Mouse (Mus musculus): ENCODE data around the gene Comp. TPM values are rescaled to one million over a fixed set of nuclear protein-coding genes. Genes with fewer than 3 reads are reported as not detected.

The Comp gene
- total RNA-seq, 1 experiment from 2014 or later: 4.1 TPM

- ATAC-seq (replicated peaks; ENCODE audit: insufficient number of reproducible peaks, low FRiP score, low TSS enrichment, poor library complexity, severe bottlenecking): no peak
Measured at GRCm38 (mm10) chr8:70389678-70390077, 16.3 kb downstream of the Comp start.

DNA sequence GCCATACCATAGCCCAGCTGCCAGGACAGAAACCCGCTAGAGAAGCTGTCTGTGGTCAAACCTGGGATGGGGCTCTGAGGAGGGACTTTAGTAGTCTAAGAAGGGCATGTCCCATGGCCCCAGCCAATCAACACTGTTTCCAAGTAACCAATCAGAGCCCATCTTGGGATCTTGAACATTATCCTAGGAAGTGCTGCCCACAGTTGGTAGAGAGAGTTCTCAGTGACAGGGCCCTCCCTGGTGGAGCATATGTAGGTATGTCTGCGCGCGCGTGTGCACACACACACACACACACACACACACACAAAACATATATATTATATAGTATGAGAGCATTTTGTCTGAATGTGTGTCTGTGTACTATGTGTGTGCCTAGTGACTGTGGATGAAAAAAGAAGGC lies 19.7 kb downstream of the Comp start:
- ATAC-seq (replicated peaks; ENCODE audit: insufficient number of reproducible peaks, low FRiP score, low TSS enrichment, poor library complexity, severe bottlenecking): no peak

DNA sequence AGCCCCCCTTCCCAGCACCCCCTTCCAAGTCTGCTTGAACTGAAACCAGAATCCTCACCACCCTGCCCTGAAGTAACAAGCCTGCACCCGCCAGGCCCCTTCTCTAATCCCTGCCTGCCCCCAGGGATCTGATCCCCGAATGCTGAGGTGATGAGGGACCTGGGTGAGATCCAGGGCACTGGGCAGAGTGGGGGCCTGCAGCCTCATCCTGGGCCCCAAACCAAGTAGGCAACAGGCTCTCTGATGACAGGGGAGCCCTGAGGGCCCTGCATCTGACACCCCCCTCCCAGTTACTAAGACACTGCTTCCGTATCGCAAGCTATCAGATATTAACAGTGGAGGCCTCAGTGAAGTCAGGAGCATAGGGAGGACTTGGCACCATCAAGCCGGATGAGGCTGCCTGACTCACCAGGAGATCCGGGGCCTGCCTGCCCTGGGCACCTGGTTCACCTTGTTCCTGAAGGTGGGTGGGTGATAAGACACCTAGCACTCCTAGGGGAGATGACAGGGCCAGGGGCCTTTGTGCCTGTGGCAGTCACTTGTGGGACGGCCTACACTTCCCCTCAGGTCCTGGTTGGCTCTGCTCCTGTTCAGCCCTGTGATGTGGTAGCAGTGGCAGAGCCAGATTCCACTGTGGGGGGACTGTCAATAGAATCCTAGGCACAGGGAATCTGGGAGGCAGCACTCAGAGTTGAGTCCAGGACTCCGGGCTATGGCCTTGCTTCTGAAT lies 21.1 kb downstream of the Comp start:
- ATAC-seq (replicated peaks; ENCODE audit: insufficient number of reproducible peaks, low FRiP score, low TSS enrichment, poor library complexity, severe bottlenecking): no peak; the same call in 1 of the 2 replicates

- ATAC-seq (replicated peaks; ENCODE audit: insufficient number of reproducible peaks, low FRiP score, low TSS enrichment, poor library complexity, severe bottlenecking): no peak
Measured at GRCm38 (mm10) chr8:70395649-70396048, 22.3 kb downstream of the Comp start.

- ATAC-seq (replicated peaks; ENCODE audit: insufficient number of reproducible peaks, low FRiP score, low TSS enrichment, poor library complexity, severe bottlenecking): no peak
Measured at GRCm38 (mm10) chr8:70396184-70396583, 22.8 kb downstream of the Comp start.

- no peak for ATAC-seq (replicated peaks; ENCODE audit: insufficient number of reproducible peaks, low FRiP score, low TSS enrichment, poor library complexity, severe bottlenecking)
Measured at GRCm38 (mm10) chr8:70397611-70398563, 24.5 kb downstream of the Comp start.

DNA sequence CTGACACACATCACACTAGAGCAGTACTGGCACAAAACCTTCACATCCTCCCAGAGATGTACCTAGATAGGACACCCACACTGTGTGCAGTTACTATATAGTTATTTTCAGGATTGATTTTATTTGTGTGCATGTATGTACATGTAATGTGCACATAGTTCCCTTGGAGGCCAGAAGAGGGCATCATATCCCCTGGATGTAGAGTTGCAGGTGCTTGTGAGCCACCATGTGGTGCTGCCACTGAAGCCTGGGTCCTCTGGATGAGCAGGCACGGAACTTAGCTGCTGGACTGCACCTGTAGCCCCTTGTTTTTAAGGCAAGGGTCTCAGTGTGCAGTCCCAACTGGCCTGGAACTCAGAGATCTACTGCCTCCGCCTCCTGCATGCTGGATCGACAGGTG lies 30.9 kb downstream of the Comp start:
- ATAC-seq (replicated peaks; ENCODE audit: insufficient number of reproducible peaks, low FRiP score, low TSS enrichment, poor library complexity, severe bottlenecking): no peak

GRCm38 (mm10) chr8:70405189-70405588 lies 31.8 kb downstream of the Comp start:
- no peak for ATAC-seq (replicated peaks; ENCODE audit: insufficient number of reproducible peaks, low FRiP score, low TSS enrichment, poor library complexity, severe bottlenecking)

GRCm38 (mm10) chr8:70406427-70407069 lies 33.2 kb downstream of the Comp start:
- no peak for ATAC-seq (replicated peaks; ENCODE audit: insufficient number of reproducible peaks, low FRiP score, low TSS enrichment, poor library complexity, severe bottlenecking)

DNA sequence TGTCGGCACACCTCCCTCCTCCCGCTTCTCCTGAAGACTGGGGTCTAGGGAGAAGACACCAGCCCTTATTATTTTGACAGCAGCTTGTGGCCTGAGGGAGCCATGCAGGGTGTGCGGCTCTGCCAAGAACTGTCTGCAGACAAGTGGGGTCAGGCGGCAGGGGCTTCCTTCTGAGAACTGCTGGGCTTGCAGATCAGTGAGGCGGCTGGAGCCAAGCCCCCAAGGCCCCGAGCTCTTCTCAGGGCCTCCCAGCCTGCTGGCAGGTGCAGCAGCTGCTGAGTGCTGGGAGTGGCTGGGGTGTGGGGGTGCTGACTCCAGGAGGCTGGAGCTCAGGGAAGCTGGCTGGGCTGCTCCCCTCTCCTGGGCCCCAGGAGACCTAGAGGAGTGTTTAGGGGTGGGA lies 34.9 kb downstream of the Comp start:
- no peak for ATAC-seq (replicated peaks; ENCODE audit: insufficient number of reproducible peaks, low FRiP score, low TSS enrichment, poor library complexity, severe bottlenecking)

- no peak for ATAC-seq (replicated peaks; ENCODE audit: insufficient number of reproducible peaks, low FRiP score, low TSS enrichment, poor library complexity, severe bottlenecking)
Measured at GRCm38 (mm10) chr8:70409019-70409418, 35.7 kb downstream of the Comp start.

DNA sequence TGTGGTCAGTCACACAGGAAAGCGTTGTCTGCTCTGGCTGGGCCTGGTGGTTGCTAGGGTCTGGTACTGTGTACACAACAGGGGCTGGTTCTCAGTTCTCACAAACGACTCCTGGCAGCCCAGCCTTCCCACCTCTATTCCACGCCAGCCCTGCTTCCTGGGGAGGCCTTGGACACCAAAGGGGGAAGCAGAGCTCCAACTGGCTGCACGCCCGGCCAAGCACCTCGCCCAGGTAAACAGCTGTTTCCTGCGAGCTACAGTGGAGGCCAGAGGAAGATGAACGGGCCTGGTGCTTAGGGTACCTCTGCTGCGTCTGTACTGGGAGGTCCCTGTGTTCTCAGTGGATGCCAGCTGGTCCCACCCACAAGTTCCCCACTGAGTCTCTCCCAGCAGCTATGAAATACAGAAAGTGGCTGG lies 36.1 kb downstream of the Comp start:
- ATAC-seq (replicated peaks; ENCODE audit: insufficient number of reproducible peaks, low FRiP score, low TSS enrichment, poor library complexity, severe bottlenecking): no peak

GRCm38 (mm10) chr8:70410281-70410680 lies 36.9 kb downstream of the Comp start:
- no peak for ATAC-seq (replicated peaks; ENCODE audit: insufficient number of reproducible peaks, low FRiP score, low TSS enrichment, poor library complexity, severe bottlenecking)

DNA sequence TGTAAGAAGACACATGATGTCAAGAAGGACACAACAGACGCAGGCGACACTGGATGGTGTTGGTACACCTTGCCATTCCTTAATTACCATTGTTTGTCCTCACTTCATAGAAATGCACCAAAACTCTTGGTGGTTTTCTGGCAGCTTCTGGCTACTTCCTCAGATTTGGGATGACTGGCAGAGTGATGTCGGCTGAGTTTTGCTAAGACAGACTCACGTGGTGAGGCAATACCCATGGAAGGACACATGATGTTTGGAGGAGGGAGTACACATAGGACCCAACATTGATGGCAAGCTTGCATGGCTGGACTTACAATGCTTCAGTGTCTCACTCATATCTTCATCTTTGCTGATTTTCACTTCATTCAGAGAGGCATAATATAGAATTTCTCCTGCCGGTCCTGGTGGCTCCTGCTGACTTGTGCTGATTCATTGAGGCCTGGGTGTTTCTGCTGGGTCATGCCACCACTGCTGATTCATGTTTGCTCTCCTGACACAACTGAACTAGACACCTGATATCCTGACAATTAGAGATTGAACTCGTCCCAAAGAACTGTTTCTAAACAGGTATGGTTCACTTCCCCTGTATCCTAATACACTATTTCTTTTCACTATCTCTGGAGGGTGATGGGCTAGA lies 41.1 kb downstream of the Comp start:
- no peak for ATAC-seq (replicated peaks; ENCODE audit: insufficient number of reproducible peaks, low FRiP score, low TSS enrichment, poor library complexity, severe bottlenecking)

DNA sequence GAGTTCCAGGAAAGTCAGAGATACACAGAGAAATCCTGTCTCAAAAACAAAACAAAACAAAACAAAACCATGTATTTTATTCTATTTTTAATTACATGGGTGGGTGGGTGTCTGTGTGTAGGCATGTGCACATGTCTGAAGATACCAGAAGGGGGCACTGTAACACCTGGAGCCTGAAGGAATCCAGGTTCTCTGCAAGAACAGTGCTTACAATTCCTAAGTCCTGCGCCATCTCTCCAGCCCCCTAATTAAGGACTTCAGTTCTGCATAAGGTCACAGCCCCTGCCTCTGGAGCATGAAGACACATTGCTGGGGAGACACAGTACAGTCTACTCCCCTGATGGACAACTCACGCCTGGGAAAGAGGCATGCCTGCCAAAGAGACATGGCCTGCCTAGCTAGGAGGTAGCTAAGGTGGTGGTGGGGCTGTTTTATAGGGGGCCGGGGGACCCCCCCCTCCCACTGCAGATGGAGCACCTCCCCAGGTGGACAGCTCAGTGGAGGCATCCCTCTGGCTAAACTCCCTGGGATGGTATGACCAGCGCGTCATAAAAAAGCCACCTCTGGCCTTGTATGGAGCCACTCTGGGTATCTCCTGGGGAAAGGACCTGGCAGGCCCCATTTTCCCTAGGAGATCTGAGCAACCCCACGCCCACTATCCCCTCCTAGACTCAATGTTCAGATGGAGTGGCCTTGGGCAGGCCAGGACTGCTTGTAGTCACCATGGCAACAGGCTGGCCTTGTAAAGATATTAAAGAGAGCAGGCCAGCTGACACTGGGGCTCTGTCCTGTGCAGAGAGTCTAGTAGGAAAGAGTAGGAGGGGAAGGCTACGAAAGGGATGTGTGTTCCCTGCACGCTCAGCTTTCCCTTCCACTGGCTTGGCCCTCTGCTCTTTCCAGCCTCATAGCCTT lies 42.4 kb downstream of the Comp start:
- no peak for ATAC-seq (replicated peaks; ENCODE audit: insufficient number of reproducible peaks, low FRiP score, low TSS enrichment, poor library complexity, severe bottlenecking)

DNA sequence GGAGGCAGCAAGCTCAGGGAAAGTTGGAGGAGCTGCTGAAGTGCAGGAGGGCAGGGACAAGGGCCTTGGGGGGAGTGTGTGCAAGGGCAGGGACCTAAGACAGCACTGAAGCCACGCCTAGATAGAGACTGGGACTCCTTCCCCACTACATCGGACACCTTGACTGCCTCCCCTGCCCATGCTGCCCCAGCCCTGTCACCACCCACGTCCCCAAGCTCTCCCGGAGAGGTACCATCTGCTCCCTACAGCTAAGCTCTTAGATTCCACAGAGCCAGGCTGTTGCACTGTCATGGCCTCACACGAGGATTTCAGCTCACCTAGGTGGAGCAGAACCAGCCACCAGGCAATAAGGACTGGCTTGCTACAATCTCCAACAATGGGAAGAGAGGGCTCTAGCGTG lies 43.6 kb downstream of the Comp start:
- ATAC-seq (replicated peaks; ENCODE audit: insufficient number of reproducible peaks, low FRiP score, low TSS enrichment, poor library complexity, severe bottlenecking): no peak

DNA sequence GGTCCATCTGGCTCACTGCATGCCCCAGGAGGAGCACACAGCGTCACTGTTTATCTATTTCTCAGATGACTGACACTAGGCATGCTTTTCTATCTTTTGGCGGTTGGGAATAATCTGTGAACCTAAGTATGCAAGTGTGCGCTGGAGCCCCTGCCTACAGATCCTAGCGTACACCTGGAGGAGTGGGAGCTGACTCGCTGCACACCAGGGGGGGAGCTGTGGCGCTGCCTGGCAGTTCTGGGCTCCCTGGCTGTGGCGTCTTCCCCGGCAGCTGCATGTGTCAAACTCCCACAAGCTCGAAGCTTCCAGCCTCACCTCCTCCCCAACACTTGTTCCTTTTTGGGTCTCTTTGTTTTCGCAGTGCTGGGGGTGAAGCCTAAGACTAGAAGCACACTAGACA lies 44.6 kb downstream of the Comp start:
- no peak for ATAC-seq (replicated peaks; ENCODE audit: insufficient number of reproducible peaks, low FRiP score, low TSS enrichment, poor library complexity, severe bottlenecking)

DNA sequence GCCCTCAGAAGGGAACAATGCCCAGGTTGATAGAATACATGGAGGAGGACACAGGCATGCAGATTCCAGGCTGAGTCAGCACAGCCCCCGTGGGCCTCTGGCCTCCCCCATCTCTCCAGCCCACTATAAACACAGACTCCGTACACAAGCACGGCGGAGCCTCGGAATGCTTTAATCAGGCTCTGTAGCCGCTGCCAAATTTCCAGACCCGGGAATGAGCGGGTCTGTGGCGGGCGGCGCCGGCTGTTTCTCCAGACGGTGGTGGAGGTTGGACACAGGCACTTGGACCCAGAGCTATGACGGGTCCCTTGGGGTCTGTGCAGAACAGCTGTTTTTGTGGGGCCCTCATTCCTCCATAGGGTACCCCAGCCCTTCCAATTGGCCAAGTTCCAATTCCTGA lies 45.6 kb downstream of the Comp start:
- no peak for ATAC-seq (replicated peaks; ENCODE audit: insufficient number of reproducible peaks, low FRiP score, low TSS enrichment, poor library complexity, severe bottlenecking)

All from monocyte, adult 5-6 weeks (primary cell).